Mouse (Mus musculus) kidney, embryonic 15.5 days (tissue): Measurements from ENCODE around the gene Rnf227. TPM values are rescaled to one million over a fixed set of nuclear protein-coding genes. Genes with fewer than 3 reads are reported as not detected.

Experiments
- ATAC-seq: fragments of 200-750 bp; cut with Nextera tagmentation; replicated peaks from 2 replicates; pipeline ENCODE4 v1.8.0; 2017; ENCODE audit warnings: moderate TSS enrichment; ENCODE audit not compliant: low FRiP score
- H3K27ac ChIP-seq: fragments of 300-500 bp; sonication (generic); 2 replicates; pipeline ENCODE4 v1.5.1; 2015; ENCODE audit warnings: mild to moderate bottlenecking, inconsistent platforms
- H3K27me3 ChIP-seq: fragments of 300-500 bp; sonication (generic); 2 replicates; pipeline ENCODE4 v1.6.1; 2015; ENCODE audit warnings: inconsistent platforms
- H3K36me3 ChIP-seq: fragments of 300-500 bp; sonication (generic); 2 replicates; pipeline ENCODE4 v1.6.1; 2015; ENCODE audit warnings: inconsistent platforms
- H3K4me1 ChIP-seq: fragments of 300-500 bp; sonication (generic); 2 replicates; pipeline ENCODE4 v1.6.1; 2015; ENCODE audit warnings: inconsistent platforms
- H3K4me2 ChIP-seq: fragments of 300-500 bp; sonication (generic); 2 replicates; pipeline ENCODE4 v1.6.1; 2015; ENCODE audit warnings: moderate library complexity, mild to moderate bottlenecking, inconsistent platforms
- H3K4me3 ChIP-seq: fragments of 300-500 bp; sonication (generic); replicated peaks from 2 replicates; pipeline ENCODE4 v1.5.1; 2015; ENCODE audit warnings: mild to moderate bottlenecking, inconsistent platforms
- H3K9ac ChIP-seq: fragments of 300-500 bp; sonication (generic); 2 replicates; pipeline ENCODE4 v1.6.1; 2015; ENCODE audit warnings: mild to moderate bottlenecking, inconsistent platforms
- H3K9me3 ChIP-seq: fragments of 300-500 bp; sonication (generic); replicated peaks from 2 replicates; pipeline ENCODE4 v1.6.1; 2016; ENCODE audit warnings: inconsistent platforms
- WGBS: fragments of 180-500 bp; shearing (Covaris S2); methylation state at CpG from one replicate; pipeline ENCODE4 v1.1.7; 2015; ENCODE audit warnings: mixed read lengths; 5-methylcytosine and 5-hydroxymethylcytosine counted together
- polyA plus RNA-seq: library from polyadenylated mRNA; unstranded; fragments of >200 nt; fragmentation: Nextera tagmentation; extraction: Ambion mirVana; gene quantifications from 2 replicates; pipeline ENCODE4 v1.2.1, GENCODE M21; 2015

Rnf227 gene
- polyA plus RNA-seq, 1 experiment from 2014 or later, result 17.1 TPM

DNA sequence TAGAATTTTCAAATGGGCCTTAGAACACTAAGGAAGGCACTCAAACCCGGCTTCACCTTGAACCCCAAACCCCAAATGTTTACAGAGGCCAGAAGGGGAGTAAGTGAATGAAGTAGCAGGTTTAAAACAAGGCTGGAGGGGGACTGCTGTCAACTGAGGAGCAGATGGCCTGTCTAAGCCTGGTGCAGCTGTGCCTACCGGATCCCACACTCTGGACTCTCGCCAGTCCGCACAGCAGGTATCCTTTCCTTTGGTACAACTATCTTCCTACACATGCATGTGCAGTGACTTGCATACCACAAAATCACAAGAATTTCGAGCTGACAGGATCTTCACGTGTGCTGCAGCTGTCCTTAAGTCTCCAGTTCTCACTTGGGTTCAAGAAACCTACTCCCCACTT lies 18.3 kb upstream of the Rnf227 start:
- ATAC-seq, result no peak
- peak overlapping the region; percentile 87; the same call in 1 of the 2 replicates for H3K9ac ChIP-seq
- H3K36me3 ChIP-seq, result peaks cover 39% of the 10 kb centered on the region
- H3K4me3 ChIP-seq, result peak overlapping the region; percentile 70
- H3K4me2 ChIP-seq, result peak overlapping the region; percentile 87
- H3K27me3 ChIP-seq, result peaks cover 6% of the 10 kb centered on the region; the same call in 1 of the 2 replicates
- peaks cover 46% of the 10 kb centered on the region for H3K4me1 ChIP-seq
- H3K27ac ChIP-seq, result 0 out of 2 replicates have a peak overlapping the region, but pooled peaks have one; percentile 93
- 78% methylated on average over 6 of the region's 6 CpGs for WGBS
- no peaks in the 10 kb centered on the region for H3K9me3 ChIP-seq

DNA sequence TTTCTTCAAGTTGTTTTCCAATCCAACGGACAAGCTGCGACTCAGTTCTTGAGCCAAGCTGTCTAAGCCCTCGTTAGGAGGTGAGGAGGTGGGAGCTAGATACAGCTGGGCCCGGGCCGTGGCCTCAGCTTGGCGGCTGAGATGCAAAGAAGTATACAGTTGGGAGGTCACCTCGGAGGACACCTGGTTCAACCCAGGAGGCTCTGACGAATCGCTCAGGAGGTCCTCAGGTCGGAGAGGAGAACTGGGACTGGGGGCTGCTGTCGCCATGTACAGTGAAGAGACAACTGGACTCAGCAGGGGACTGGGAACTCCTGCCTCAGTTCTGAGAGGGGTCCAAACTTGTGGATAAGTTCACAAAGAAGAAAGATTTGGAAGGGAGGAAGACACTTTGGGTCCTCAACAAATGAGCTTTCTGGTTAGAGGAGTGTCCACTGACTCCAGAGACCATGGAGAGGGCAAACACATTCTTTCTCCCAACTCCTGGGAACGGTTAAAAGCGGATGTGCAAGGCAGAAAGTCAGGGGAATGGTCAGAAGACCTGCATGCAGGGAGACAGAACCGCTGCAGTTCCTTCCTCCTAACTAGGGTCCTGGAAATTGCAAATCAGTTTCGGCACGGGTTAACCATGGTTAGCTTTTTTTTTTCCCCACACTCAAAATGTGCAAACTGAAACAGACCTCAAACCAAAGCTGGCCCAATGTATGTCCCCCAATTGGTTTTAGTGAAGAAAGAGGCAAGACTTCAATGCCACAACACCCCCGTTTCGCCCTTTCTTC lies 17.4 kb upstream of the Rnf227 start:
- WGBS, result 18% methylated on average over 18 of the region's 18 CpGs

DNA sequence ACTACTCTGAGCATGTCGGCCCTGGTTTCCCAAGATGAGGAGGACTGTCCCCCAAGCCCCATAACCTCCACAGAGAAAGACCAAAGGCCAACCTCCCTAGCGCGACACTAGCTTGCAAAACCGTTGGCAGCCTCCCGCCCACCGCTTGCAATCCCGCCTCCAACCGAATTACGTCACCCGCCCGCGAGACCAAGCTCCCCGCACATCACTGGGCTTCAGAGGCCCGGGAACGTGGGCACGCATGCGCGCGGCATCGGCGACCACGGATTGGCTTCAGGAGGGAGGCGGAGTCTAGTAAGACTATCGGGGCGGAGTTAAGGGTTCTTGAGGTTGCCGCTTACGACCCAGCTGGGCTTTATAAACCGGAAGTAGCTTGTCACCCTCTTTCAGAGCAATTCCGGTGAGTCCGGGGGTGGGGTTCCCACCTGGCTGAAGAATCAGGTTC lies 16.6 kb upstream of the Rnf227 start, which contains the start of the genes Cntrob and Trappc1:
Gene Cntrob (minus strand): TSS at position 109 of the 445 bp plus-strand sequence.
Gene Trappc1 (plus strand): TSS at position 314 of the 445 bp plus-strand sequence.
- Histone ChIP-seq H3K9ac (peak within 1 kb of the TSS; percentile 87), H3K4me1 (peaks cover 52% of the 10 kb centered on the region), H3K27me3 (peaks cover 20% of the 10 kb centered on the region), H3K9me3 (no peaks in the 10 kb centered on the region), H3K27ac (peak within 1 kb of the TSS; percentile 93), H3K36me3 (peaks cover 22% of the 10 kb centered on the region), H3K4me3 (peak within 1 kb of the TSS; percentile 70), H3K4me2 (peak within 1 kb of the TSS; percentile 87)
- peak; percentile 91 for ATAC-seq
- WGBS, result under 1% methylated on average over 30 of the region's 30 CpGs

More for the DNA sequence above, 17.4 kb upstream of the Rnf227 start:
- Histone ChIP-seq H3K4me2 (peak overlapping the region; percentile 87), H3K27me3 (peaks cover 15% of the 10 kb centered on the region; the same call in 1 of the 2 replicates), H3K36me3 (peaks cover 30% of the 10 kb centered on the region), H3K4me3 (peak overlapping the region; percentile 70), H3K4me1 (peaks cover 52% of the 10 kb centered on the region), H3K9ac (peak overlapping the region; percentile 87), H3K9me3 (no peaks in the 10 kb centered on the region), H3K27ac (peak overlapping the region; percentile 93)
- no peak for ATAC-seq

DNA sequence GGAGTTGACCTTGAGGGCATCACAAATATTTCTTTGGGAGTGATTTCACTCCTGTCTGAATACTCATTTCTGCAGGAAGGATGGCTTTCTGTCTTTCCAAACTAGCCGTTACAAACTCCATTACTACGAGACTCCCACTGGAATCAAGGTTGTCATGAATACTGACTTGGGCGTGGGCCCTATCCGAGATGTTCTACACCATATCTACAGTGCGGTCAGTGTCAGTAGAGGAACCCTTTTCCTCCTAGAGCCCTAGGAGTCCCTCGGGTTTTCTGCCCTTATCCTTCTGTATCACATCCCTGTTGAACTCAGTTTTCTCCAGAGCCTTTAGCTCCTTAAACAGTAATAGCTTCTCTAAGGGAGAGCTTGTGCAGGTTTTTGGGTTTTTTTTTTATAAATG lies 15.5 kb upstream of the Rnf227 start:
- peaks cover 52% of the 10 kb centered on the region for H3K4me1 ChIP-seq
- 76% methylated on average over 6 of the region's 6 CpGs for WGBS
- peak overlapping the region; percentile 66; the same call in 1 of the 2 replicates for H3K9ac ChIP-seq
- no peak for ATAC-seq
- H3K36me3 ChIP-seq, result peaks cover 11% of the 10 kb centered on the region
- H3K9me3 ChIP-seq, result no peaks in the 10 kb centered on the region
- peak overlapping the region; percentile 84 for H3K27ac ChIP-seq
- H3K4me3 ChIP-seq, result peak overlapping the region; percentile 70
- peaks cover 24% of the 10 kb centered on the region for H3K27me3 ChIP-seq
- H3K4me2 ChIP-seq, result peak overlapping the region; percentile 87

DNA sequence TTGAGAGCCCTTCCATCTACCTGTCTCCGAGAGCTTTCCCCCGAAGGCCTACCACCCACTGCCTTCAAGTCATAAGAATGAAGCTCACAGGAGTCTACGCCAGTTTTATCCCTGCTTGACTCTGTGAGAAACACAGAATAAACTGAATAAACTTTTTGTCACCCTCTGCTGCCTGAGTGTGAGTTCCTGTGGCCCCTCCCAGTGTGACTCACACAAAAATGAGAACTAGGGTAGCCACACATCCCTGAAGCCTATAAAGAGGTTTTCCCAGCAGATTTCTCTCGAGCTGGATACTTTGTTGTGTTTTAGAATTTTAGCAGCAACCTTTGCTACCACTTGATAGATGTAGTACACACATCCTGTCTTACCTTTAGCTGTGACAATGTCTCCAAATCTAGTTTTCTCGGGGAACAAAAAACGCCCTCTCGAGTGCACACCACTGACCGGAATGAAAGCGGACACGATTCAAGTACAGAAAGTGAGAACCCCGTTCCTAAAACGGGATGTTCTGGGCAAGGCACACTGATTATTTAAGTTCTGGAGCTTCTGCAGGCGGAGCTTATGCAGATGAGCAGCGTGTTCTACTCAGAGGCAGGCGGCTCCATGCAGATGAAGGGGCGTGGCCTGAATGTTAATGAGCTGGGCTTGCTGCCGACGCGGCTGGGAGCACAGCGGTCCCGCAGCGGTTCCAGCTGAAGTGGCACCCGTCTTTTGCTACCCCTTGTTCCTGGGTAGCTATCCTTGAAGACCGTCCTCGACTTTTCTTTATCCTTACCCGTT lies 14.4 kb upstream of the Rnf227 start, which contains the start of gene Kcnab3:
Gene Kcnab3 (plus strand): TSS at position 631 of the 780 bp plus-strand sequence.
- H3K9me3 ChIP-seq, result no peaks in the 10 kb centered on the region
- H3K4me2 ChIP-seq, result peak within 1 kb of the TSS; percentile 98
- H3K4me3 ChIP-seq, result peak within 1 kb of the TSS; percentile 58
- peaks cover 1% of the 10 kb centered on the region; the same call in 1 of the 2 replicates for H3K36me3 ChIP-seq
- peak; percentile 66 for ATAC-seq
- peak within 1 kb of the TSS; percentile 60 for H3K27ac ChIP-seq
- peaks cover 25% of the 10 kb centered on the region for H3K27me3 ChIP-seq
- WGBS, result 10% methylated on average over 26 of the region's 26 CpGs
- peak within 1 kb of the TSS; percentile 52 for H3K9ac ChIP-seq
- H3K4me1 ChIP-seq, result peaks cover 53% of the 10 kb centered on the region

DNA sequence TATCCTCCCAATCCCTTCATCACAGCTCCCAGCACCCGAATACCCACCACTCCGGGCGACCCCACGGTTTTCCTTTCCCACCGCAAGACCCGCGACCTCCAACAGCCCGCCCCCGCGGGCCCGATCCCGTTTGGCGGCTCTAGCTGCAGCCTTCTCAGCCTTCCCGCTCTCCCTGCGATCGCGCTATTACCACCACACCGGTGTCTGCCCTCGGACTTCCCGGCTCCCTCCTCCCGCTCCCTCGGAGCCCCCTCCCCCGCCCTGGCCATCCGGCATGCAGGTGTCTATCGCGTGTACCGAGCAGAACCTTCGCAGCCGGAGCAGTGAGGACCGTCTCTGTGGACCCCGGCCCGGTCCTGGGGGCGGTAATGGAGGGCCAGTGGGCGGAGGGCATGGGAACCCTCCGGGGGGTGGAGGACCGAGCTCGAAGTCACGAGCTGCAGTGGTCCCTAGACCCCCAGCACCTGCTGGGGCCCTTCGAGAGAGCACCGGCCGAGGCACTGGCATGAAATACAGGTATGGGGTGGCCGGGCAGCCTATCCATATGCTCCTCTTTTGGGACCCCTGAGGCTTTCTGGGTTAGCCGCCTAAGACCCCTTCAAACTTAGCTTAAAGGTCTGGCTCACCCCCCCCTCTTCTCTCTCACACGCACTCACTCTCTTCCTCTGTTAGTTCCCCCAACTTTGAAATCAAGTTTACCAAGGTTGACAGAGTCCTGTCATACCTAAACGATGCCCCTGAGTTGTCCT lies 13.7 kb upstream of the Rnf227 start:
- ATAC-seq, result peak; percentile 10; the same call in 1 of the 2 replicates
- H3K36me3 ChIP-seq, result no peaks in the 10 kb centered on the region

DNA sequence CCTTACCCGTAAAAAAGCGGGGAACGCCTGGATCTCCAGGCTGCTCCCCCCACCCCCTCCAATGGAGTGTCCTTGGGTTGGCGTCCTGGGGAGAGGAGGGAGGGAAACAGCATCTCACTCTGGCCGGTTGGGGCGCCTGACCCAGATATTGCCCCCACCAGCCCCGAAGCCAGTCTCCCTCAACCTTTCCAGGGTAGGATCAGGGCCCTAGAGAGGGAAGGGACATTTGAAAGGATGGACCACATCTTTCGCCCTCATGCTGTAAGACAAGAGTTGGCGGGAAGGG lies 13.2 kb upstream of the Rnf227 start:
- H3K4me3 ChIP-seq, result peak overlapping the region; percentile 58
- H3K4me2 ChIP-seq, result peak overlapping the region; percentile 98
- H3K9ac ChIP-seq, result peak overlapping the region; percentile 52; the same call in 1 of the 2 replicates
- 21% methylated on average over 9 of the region's 9 CpGs for WGBS
- peaks cover 60% of the 10 kb centered on the region for H3K4me1 ChIP-seq
- ATAC-seq, result no peak
- no peaks in the 10 kb centered on the region for H3K36me3 ChIP-seq
- peaks cover 25% of the 10 kb centered on the region for H3K27me3 ChIP-seq
- H3K27ac ChIP-seq, result no peak overlapping the region
- H3K9me3 ChIP-seq, result no peaks in the 10 kb centered on the region

More for the DNA sequence above, 13.7 kb upstream of the Rnf227 start:
- peak overlapping the region; percentile 98 for H3K4me2 ChIP-seq
- WGBS, result 1% methylated on average over 45 of the region's 45 CpGs
- H3K9ac ChIP-seq, result peak overlapping the region; percentile 52
- peak overlapping the region; percentile 60; the same call in 1 of the 2 replicates for H3K27ac ChIP-seq
- H3K9me3 ChIP-seq, result no peaks in the 10 kb centered on the region
- peaks cover 25% of the 10 kb centered on the region for H3K27me3 ChIP-seq
- peak overlapping the region; percentile 58 for H3K4me3 ChIP-seq
- peaks cover 60% of the 10 kb centered on the region for H3K4me1 ChIP-seq

DNA sequence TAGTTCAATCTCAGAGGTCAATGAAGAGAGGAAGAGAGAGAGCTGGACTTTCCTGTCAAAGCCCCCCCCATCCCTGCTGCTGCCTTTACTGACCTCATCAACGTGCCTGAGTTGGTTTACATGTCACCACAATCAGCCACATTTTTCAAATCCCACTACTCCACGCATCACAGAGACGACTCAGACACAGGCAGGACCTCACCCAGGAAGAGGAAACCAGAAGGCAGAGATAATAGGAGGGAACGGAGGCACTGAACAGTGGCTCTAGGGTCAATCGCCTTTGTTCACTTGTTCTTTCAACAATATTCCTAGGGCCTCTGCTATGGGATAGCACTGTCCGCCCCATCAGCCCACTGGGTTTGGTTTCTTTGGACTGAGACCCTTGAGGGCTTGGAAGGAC lies 12.6 kb upstream of the Rnf227 start:
- Histone ChIP-seq H3K27ac (no peak overlapping the region), H3K9me3 (no peaks in the 10 kb centered on the region), H3K27me3 (peaks cover 25% of the 10 kb centered on the region), H3K4me1 (peaks cover 60% of the 10 kb centered on the region), H3K4me2 (no peak overlapping the region), H3K9ac (no peak overlapping the region), H3K4me3 (no peak overlapping the region), H3K36me3 (no peaks in the 10 kb centered on the region)
- WGBS, result 55% methylated on average over 6 of the region's 6 CpGs
- ATAC-seq, result no peak

DNA sequence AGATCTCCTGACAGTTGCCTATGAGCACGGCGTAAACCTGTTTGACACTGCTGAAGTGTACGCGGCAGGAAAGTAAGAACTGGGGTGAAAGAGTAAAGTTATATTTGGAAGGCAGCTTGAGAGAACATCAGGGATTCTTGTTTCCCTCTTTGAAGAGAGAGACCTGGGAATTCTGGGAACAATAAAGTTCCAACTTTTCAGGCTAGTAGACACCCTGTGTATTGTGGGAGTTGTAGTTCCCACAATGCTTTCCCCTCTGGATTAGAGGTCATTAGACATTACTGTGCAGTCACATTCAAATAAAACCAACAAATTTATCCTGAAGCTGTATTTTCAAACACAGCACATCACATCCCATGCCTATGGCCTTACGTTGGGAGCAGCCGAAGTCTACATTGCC lies 11.7 kb upstream of the Rnf227 start:
- Histone ChIP-seq H3K36me3 (no peaks in the 10 kb centered on the region), H3K4me1 (peaks cover 59% of the 10 kb centered on the region), H3K9me3 (no peaks in the 10 kb centered on the region), H3K9ac (no peak overlapping the region), H3K27me3 (peaks cover 25% of the 10 kb centered on the region), H3K27ac (no peak overlapping the region), H3K4me3 (no peak overlapping the region), H3K4me2 (no peak overlapping the region)
- 94% methylated on average over 6 of the region's 6 CpGs for WGBS
- no peak for ATAC-seq

DNA sequence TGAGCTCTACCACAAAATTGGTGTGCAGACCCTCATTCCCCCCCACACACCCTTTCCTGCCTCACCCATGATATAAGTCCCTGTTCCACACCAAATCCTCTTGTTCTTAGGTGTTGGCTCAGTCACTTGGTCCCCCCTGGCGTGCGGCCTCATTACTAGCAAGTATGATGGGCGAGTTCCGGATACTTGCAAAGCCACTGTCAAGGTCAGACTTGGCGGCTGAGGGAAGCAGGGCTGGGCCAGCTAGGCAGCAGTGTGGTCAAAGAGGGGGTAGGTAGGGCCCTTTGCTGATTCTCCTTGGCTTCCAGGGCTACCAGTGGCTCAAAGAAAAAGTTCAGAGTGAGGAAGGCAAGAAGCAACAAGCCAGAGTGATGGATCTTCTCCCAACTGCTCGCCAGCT lies 9.1 kb upstream of the Rnf227 start:
- 0 out of 2 replicates have a peak overlapping the region, but pooled peaks have one; percentile 89 for H3K27ac ChIP-seq
- peak overlapping the region; percentile 57 for H3K4me3 ChIP-seq
- H3K4me2 ChIP-seq, result peak overlapping the region; percentile 81
- H3K27me3 ChIP-seq, result peaks cover 25% of the 10 kb centered on the region
- 82% methylated on average over 6 of the region's 6 CpGs for WGBS
- no peaks in the 10 kb centered on the region for H3K36me3 ChIP-seq
- no peak for ATAC-seq
- H3K4me1 ChIP-seq, result peaks cover 45% of the 10 kb centered on the region
- H3K9ac ChIP-seq, result no peak overlapping the region
- no peaks in the 10 kb centered on the region for H3K9me3 ChIP-seq

DNA sequence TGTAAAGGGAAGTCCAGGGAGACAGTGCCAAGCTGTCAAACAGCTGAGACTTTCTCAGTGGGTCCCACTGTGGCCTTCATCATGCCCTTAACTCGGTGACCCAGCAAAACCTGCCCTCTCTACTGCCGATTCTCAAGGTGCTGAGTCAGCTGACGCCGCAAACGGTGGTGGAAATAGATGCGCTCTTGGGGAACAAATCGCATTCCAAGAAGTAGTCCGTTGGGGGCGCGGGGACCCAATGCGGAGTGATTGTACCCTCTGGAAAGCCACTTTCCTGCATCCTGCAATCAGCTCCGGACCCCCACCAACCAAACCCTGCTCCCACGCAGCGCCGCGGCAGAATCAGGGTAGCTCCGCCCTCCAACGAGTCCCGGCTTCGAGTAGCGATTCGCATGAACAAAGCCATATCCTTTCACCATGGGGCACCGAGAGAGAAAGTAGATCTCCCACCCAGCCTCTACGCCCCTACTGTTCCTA lies 8.3 kb upstream of the Rnf227 start:
- H3K27ac ChIP-seq, result peak overlapping the region; percentile 89
- ATAC-seq, result no peak; the same call in 1 of the 2 replicates
- H3K4me1 ChIP-seq, result peaks cover 38% of the 10 kb centered on the region
- under 1% methylated on average over 24 of the region's 24 CpGs for WGBS
- H3K27me3 ChIP-seq, result peaks cover 20% of the 10 kb centered on the region
- H3K4me3 ChIP-seq, result peak overlapping the region; percentile 57
- peak overlapping the region; percentile 81 for H3K4me2 ChIP-seq
- H3K9me3 ChIP-seq, result no peaks in the 10 kb centered on the region
- no peaks in the 10 kb centered on the region for H3K36me3 ChIP-seq
- peak overlapping the region; percentile 48 for H3K9ac ChIP-seq
